Mouse (Mus musculus): ENCODE results near the gene Nup107. TPM values are rescaled to one million over a fixed set of nuclear protein-coding genes. Genes with fewer than 3 reads are reported as not detected.

The Nup107 gene
- total RNA-seq (2022), result 1 to 10 TPM; 3.8 to 6.4 (median 5.6) TPM

- peak; percentile 100 for DNase-seq (ENCODE audit: low spot score in 2 of 2)
Measured at GRCm38 (mm10) chr10:117792141-117793091, at the start of gene Nup107. TSS of gene Nup107 (minus strand) at chr10:117792705.

DNA sequence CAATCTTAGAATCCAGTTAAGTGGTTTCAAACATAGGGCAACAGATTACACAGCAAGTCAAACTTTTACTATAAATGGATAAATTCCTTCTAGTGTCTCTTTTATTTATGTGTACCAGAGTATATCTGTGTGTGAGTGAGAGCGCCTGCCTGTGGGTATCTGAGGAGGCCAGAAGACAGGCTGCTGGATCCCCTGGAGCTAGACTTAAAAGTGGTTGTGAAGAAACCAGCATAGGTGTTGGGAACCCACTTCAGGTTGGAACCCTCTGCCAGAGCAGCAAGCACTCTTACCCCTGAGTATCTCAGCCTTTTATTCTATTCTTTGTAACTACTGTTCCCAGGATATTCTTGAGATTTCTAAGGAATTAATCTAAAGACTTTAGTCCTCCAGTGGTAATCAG, 49.3 kb upstream of the Nup107 start:
- no peak for DNase-seq (ENCODE audit: low spot score in 2 of 2)

GRCm38 (mm10) chr10:117840431-117840995, 48.0 kb upstream of the Nup107 start:
- DNase-seq (ENCODE audit: low spot score in 2 of 2), result no peak

DNA sequence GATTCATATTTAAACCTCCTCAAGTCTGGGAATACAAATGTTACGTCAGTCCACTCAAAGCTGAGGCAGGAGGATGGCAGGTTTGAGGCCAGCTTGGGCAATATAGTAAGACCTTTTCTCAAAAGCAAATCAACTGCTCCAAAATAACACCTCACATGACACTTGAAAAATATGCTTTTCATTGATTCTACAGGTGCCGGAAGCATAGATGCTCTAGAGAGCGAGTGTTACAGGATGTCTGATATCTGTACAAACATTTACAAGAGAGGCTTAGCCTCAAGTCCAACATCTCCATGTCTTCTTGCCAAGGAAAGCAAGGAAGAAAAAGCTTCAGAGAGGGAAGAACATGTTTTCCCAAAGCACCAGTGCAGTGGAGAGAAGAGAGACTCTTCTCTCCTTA, 47.2 kb upstream of the Nup107 start:
- DNase-seq (ENCODE audit: low spot score in 2 of 2), result no peak

DNA sequence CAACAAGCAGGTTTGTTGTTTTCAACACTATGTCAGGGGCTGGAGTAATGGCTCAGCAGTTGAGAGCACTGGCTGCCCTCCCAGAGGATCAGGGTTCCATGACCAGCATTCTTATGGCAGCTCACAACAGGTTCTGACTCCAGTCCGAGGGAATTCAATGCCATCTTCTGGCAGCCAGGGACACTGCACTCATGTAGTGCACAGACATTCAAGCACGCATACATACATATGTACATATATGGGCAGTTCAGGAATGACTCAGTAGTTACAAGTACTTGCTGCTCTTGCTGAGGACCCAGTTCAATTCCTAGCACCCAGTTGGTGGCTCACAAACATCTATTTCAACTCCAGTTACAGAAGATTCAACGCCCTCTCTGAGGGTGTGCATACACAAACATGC, 46.4 kb upstream of the Nup107 start:
- DNase-seq (ENCODE audit: low spot score in 2 of 2), result no peak

GRCm38 (mm10) chr10:117836354-117836753, 43.8 kb upstream of the Nup107 start:
- no peak for DNase-seq (ENCODE audit: low spot score in 2 of 2)

DNA sequence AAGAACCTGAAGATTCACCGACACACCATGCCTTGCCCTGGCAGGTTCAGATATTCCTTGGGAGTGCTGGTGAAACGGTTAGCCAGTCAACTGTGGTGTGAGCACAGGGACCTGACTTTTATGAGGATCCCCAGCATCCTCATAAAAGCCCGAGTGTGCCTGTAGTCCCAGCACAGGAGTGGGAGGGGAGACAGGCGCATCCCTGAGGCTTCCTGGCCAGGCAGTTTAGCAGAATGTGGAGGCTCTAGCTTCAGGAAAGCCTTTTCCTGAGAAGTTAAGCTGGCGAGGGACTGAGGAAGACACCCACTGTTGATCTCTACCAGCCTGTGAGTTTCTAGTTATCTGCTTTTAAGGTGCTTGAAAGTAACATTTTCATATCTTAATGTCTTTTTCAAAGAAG, 42.9 kb upstream of the Nup107 start:
- DNase-seq (ENCODE audit: low spot score in 2 of 2), result no peak

GRCm38 (mm10) chr10:117830797-117831196, 38.3 kb upstream of the Nup107 start:
- no peak for DNase-seq (ENCODE audit: low spot score in 2 of 2)

DNA sequence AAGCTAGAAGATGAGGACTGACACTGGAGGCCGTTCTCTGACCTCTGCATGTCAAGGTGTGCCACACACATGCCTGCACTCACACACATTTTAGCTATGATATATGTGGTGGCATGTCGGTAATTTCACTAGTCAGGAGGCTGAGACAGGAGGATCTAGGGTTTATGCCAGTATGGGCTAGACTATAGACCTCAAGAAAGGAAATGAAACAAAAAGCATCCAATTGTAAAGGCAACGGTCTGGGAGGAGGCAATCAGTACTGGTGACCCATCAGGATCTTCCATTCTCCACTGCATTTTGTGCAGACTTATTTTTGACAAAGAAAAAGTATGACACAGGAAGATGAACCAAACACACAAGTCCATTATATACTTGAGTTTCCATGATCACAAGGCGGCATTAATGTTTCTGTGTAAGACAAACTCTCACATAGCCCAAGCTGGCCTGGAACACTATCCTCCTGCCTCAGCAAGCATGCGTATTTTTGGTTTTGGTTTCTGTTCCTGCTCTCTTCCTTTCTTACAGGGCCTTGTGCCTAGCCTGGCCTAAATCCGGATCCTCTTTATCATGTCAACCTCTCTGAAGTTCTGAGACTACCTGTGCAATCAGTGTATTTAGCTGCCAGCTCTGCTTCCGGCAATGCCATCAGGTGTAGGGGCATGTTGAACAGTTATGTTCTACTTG, 37.1 kb upstream of the Nup107 start:
- DNase-seq (ENCODE audit: low spot score in 2 of 2), result no peak

- DNase-seq (ENCODE audit: low spot score in 2 of 2), result no peak
Measured at GRCm38 (mm10) chr10:117829022-117829421, 36.5 kb upstream of the Nup107 start.

GRCm38 (mm10) chr10:117828536-117828935, 36.0 kb upstream of the Nup107 start:
- DNase-seq (ENCODE audit: low spot score in 2 of 2), result no peak

DNA sequence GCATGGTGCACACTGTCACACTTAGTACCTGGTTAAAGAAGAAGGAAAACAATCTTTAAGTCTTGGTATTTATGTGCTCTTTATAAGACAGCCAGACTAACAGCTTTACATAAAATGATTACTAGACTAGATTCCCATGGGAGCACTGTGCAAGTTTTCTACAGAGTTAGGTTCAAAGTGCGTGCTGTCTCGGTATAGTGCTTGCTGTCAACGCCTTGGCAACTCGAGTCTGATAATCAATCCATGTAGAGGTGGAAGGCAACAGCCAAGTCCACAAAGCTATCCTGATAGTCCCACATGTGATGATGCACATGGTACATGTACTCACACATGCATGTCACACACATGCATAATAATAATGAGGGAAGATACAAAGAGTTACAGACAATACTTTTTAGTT, 32.1 kb upstream of the Nup107 start:
- no peak for DNase-seq (ENCODE audit: low spot score in 2 of 2)

GRCm38 (mm10) chr10:117824139-117824538, 31.6 kb upstream of the Nup107 start:
- no peak for DNase-seq (ENCODE audit: low spot score in 2 of 2)

GRCm38 (mm10) chr10:117823321-117823720, 30.8 kb upstream of the Nup107 start:
- no peak for DNase-seq (ENCODE audit: low spot score in 2 of 2)

DNA sequence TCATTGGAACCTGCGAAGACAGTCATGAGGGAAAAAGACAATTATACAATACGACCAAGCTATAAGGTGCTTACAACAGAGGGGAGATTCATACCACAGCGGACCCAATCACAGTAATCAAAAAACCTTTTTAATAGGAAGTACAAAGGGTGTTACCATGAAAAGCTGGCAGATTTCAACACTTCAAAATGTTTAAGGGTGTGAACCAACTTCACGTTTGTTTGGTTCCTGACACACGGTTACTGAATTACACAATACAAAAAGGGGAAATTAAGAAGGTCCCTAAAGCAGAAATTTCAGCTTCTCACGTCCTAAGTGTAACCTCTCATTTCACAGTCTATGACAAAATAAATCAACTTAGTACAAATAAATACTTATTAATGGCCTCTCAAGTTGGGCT, 26.1 kb upstream of the Nup107 start:
- no peak for DNase-seq (ENCODE audit: low spot score in 2 of 2)

GRCm38 (mm10) chr10:117816721-117817120, 24.2 kb upstream of the Nup107 start:
- no peak for DNase-seq (ENCODE audit: low spot score in 2 of 2)

DNA sequence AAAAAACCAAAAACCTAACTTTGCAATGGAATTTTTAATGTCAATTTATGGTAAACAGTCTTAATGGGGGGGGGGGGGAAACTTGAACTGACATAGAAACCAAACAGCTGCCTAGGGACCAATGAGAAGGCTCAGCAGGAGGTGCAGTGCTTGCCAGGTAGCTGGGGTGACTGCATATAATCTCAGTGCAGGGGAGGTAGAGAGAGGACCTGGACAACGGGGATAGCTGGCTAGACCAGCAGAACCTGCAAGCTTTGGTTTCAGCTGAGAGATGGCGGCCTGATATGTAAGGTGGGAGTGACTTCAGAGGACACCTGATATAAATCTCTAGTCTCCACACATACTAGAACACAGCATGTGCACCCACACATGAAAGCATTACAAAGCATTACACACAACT, 20.0 kb upstream of the Nup107 start:
- no peak for DNase-seq (ENCODE audit: low spot score in 2 of 2)

DNA sequence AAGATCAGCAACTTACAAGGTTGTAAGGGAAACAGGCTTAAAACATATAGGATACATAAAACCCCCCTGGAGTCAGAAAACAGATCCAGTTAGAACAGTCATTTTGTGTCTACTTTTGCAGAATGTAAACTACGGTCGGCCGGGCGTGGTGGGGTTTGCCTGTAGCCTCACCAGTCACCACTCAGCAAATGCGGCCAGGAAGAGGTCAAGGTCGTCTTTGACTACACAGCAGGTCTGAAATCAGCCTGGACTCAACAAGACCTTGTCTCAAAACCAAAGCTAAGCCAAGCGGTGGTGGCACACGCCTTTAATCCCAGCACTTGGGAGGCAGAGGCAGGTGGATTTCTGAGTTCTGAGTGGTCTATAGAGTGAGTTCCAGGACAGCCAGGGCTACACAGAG, 19.1 kb upstream of the Nup107 start:
- no peak for DNase-seq (ENCODE audit: low spot score in 2 of 2)

GRCm38 (mm10) chr10:117810506-117810905, 18.0 kb upstream of the Nup107 start:
- no peak for DNase-seq (ENCODE audit: low spot score in 2 of 2)

- no peak for DNase-seq (ENCODE audit: low spot score in 2 of 2)
Measured at GRCm38 (mm10) chr10:117808068-117808467, 15.6 kb upstream of the Nup107 start.

DNA sequence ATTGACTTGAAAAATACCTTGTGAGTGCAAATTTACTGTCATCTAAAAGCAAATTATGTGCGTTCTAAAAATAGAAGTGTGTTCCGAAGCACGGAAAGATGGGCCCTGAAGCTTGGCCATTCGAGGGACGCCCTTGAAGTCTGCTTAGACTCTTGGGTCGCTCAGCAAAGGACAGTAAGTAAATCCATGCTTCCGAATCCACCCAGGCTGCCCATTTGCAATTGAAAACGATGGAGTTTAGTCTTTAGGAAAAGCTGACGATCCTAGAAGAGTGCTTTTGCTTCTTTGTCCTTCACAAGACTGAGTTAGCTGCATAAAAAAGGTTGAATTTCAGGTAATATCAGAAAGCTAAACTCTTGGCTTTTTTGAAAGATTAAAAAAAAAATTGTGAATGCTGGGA, 13.4 kb upstream of the Nup107 start:
- DNase-seq (ENCODE audit: low spot score in 2 of 2), result no peak
